Mouse (Mus musculus) ES-Bruce4 (cell line): ENCODE results near the gene Tmem260.

Experiments
- CTCF ChIP-seq: IDR thresholded peaks from one replicate; pipeline ENCODE4 v1.8.1; 2011; ENCODE audit warnings: low read depth, low read length
- POLR2A ChIP-seq: IDR thresholded peaks from one replicate; pipeline ENCODE4 v1.8.1; 2011; ENCODE audit warnings: low read length; ENCODE audit not compliant: insufficient read depth

- TF ChIP-seq POLR2A (no peak), CTCF (no peak)
These were observed 68.0 kb downstream of the Tmem260 start for GRCm38 (mm10) chr14:48513824-48514493.
